Mouse (Mus musculus): Measurements from ENCODE around the gene Psmb6. TPM values are rescaled to one million over a fixed set of nuclear protein-coding genes. Genes with fewer than 3 reads are reported as not detected.

Gene Psmb6
- 559 and 574 TPM in 2 replicates for polyA plus RNA-seq (2021; fragmentation: Nextera tagmentation)
- long read RNA-seq, experiment 1, transcript Psmb6-201 (6 exons, 798 nt) = major isoform, 159 of 175 reads
- long read RNA-seq, experiment 1, partial matches to known transcripts = 1 of 175 reads
- long read RNA-seq, experiment 1, other reads (novel, unspliced or antisense) = 12 of 175 reads
- long read RNA-seq, experiment 2, transcript Psmb6-201 (6 exons, 798 nt) = major isoform, 388 of 434 reads
- long read RNA-seq, experiment 2, transcript Psmb6-202 (2 exons, 674 nt) = minor isoform, 14 of 434 reads
- long read RNA-seq, experiment 2, partial matches to known transcripts = 20 of 434 reads
- long read RNA-seq, experiment 2, other reads (novel, unspliced or antisense) = 12 of 434 reads

DNA sequence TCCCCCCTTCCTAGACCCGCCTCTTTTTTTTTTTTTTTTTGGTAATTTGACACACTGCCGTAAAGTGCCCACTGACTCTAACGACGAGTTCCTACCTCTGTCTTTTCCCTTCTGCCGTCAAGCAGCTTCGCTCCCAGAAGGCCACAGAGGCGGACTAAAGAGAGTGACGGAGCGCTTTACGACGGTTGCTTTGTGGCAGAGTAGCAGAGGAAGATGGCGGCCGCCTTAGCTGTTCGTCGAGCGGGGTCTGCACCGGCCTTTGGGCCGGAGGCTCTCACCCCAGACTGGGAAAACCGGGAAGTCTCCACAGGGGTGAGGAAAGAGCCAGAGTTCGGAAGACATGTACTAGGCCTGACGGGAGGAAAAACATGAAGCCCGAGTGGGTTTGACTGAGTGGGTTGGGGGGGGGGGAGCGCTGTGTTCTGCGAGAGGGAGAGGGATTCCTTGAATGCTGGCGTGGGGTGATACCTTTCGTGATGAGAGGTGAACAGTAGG lies at the start of gene Psmb6:
Gene Psmb6 (plus strand): TSS at position 184 of the 495 bp plus-strand sequence.

GRCm38 (mm10) chr11:70504970-70505369 lies 20.2 kb upstream of the Psmb6 start, which contains the start of gene Tm4sf5:
Gene Tm4sf5 (plus strand): TSS chr11:70505244.

GRCm38 (mm10) chr11:70514288-70514687 lies 10.9 kb upstream of the Psmb6 start, which contains the start of gene Vmo1:
Gene Vmo1 (minus strand): TSS chr11:70514616.

DNA sequence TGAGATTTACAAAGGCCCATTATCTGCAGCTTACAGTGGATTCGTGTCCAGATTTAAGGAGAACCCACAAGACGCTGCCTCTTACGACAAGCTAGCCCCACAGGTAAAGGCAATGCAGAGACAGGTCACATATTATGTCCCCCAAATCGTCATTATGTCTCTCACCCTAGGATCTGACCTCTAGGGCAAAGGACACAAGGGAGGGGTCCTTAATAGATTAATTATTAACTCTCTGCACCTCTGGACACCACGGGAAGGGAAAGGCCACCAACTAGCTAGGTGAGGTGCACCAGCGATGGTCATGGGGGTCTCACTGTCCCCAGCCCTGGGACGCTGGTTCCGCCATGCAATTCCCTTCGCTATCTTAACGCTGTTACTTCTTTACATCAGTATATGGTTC lies 6.2 kb upstream of the Psmb6 start, which contains the start of gene Gltpd2:
Gene Gltpd2 (plus strand): TSS at position 274 of the 400 bp plus-strand sequence.

DNA sequence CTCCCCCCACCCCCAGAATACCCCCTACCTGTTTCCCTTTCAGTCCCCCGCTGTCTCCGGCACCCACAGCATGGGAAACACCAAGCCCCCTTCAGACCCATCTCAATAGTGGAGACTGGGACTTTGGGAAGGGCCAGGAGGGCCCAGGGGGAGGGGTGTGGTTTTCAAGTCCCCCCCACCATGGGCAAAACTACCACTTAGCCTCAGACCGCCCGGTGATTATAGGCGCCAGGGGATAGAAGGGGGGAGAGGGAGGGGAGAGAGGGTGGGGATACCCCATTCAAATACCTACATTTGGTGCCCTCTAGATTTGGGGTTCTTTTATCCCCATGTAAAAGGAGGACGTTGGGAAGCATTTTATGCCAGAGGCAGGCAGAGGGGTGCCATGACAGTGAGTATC lies 7.7 kb downstream of the Psmb6 start, which contains the start of gene Gm40193:
Gene Gm40193 (minus strand): TSS at position 101 of the 400 bp plus-strand sequence.

DNA sequence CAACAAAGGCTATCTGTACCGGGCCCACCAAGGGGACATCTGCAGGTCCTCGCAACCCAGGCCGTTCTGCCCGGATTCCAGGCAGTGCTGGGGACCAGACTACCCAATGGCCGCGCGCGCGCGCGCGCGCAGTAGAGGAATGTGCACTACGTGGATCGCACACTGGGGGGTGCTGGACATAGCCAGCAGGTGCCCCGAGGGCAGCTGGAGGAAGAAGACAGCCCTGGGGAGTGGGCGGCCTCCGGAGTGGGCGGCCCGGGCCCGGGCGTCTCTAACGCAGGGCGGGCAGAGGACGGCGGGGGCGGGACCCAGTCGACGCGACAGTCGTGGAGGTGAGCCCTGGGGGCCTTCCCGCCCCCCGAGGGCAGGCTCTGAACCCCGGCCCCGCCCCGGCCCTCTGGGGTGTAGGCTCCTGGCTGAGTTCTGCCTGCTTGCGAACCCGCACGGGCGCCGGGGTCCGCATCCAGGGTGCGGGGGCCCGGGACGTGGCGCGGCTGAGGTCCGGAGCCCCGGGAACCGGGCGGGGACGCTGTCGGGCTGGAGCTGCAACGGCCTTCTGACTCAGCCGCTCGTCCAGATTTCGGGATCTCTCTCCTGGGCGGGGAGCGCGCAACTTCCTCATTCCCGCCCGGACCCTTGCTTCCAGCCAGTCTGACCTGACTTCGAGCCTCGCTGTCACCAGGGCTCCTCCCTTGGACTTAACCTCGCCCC lies 14.9 kb downstream of the Psmb6 start, which contains the start of gene Pld2:
Gene Pld2 (plus strand): TSS at position 188 of the 711 bp plus-strand sequence.

DNA sequence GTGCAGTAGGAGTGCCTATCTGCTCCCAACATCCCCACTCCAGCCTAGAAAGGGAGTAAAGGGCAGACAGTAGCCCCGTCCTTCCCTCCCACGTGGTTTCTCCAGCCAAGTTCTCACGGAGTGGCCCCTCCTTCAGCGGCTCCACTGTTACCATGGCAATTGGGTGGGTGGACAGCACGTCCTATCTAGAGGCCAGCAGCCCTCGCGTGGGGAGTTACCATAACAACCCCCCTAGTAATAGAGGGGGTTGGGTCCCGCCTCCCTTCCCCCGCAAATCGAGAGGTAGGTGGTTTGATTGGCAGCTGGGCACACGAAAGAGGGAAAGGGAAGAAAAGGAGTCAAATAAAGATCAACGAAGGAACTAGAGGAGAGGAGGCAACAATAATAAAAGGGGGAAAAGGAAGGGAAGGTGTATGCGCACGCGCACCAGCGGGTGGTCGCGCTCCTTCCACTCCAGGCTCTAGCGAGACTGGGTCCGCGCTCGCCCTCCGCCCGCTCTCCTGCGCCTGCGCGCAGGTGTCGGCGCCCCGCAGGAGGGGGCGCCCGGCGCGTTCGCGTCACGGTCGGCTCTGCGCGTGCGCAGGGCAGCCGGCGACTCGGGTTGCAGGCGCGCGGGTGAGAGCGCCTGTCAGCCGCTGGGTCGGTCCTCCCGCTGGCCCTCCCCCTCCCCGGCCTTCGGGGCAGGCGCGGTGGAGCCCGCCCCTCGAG lies 37.3 kb downstream of the Psmb6 start, which contains the start of gene Mink1:
Gene Mink1 (plus strand): TSS at position 595 of the 708 bp plus-strand sequence.

Other genes with a start within 250 kb of the Psmb6 start
- 0.14 and 0.26 TPM in 2 replicates for gene Alox12e, start 202.7 kb upstream of the Psmb6 start, polyA plus RNA-seq (2021; fragmentation: Nextera tagmentation)
- gene Alox15, start 173.3 kb upstream of the Psmb6 start, polyA plus RNA-seq (2021; fragmentation: Nextera tagmentation) = not detected in 2 replicates
- 4.6 and 12.1 TPM in 2 replicates for gene Pelp1, start 115.3 kb upstream of the Psmb6 start, polyA plus RNA-seq (2021; fragmentation: Nextera tagmentation)
- 4.4 and 10.5 TPM in 2 replicates for gene Arrb2, start 92.7 kb upstream of the Psmb6 start, polyA plus RNA-seq (2021; fragmentation: Nextera tagmentation)
- 17.4 and 19.0 TPM in 2 replicates for gene Med11, start 73.4 kb upstream of the Psmb6 start, polyA plus RNA-seq (2021; fragmentation: Nextera tagmentation)
- 0.15 TPM in 1 of 2 replicates, not detected in the other for gene Zmynd15, start 65.9 kb upstream of the Psmb6 start, polyA plus RNA-seq (2021; fragmentation: Nextera tagmentation)
- 2.2 and 3.3 TPM in 2 replicates for gene Cxcl16, start 65.4 kb upstream of the Psmb6 start, polyA plus RNA-seq (2021; fragmentation: Nextera tagmentation)
- 0.38 and 0.93 TPM in 2 replicates for gene Tm4sf5, start 20.1 kb upstream of the Psmb6 start, polyA plus RNA-seq (2021; fragmentation: Nextera tagmentation)
- gene Vmo1, start 10.8 kb upstream of the Psmb6 start, polyA plus RNA-seq (2021; fragmentation: Nextera tagmentation) = 0.33 and 0.36 TPM in 2 replicates
- 0.38 TPM in 1 of 2 replicates, not detected in the other for gene Gltpd2, start 6.2 kb upstream of the Psmb6 start, polyA plus RNA-seq (2021; fragmentation: Nextera tagmentation)
- gene Gm40193, start 7.6 kb downstream of the Psmb6 start, polyA plus RNA-seq (2021; fragmentation: Nextera tagmentation) = not detected in 2 replicates
- 5.1 and 8.5 TPM in 2 replicates for gene Pld2, start 14.7 kb downstream of the Psmb6 start, polyA plus RNA-seq (2021; fragmentation: Nextera tagmentation)
- gene Mink1, start 37.5 kb downstream of the Psmb6 start, polyA plus RNA-seq (2021; fragmentation: Nextera tagmentation) = 16.0 and 79.5 TPM in 2 replicates
- not detected in 2 replicates for gene 4930544D05Rik, start 90.5 kb downstream of the Psmb6 start, polyA plus RNA-seq (2021; fragmentation: Nextera tagmentation)
- 0.31 TPM in 1 of 2 replicates, not detected in the other for gene Chrne, start 93.8 kb downstream of the Psmb6 start, polyA plus RNA-seq (2021; fragmentation: Nextera tagmentation)
- 0.10 TPM in 2 replicates for gene Gp1ba, start 113.8 kb downstream of the Psmb6 start, polyA plus RNA-seq (2021; fragmentation: Nextera tagmentation)
- gene Rnf167, start 121.9 kb downstream of the Psmb6 start, polyA plus RNA-seq (2021; fragmentation: Nextera tagmentation) = 81.8 and 93.4 TPM in 2 replicates
- gene Slc25a11, start 122.1 kb downstream of the Psmb6 start, polyA plus RNA-seq (2021; fragmentation: Nextera tagmentation) = 175 and 205 TPM in 2 replicates
- 296 and 431 TPM in 2 replicates for gene Pfn1, start 129.3 kb downstream of the Psmb6 start, polyA plus RNA-seq (2021; fragmentation: Nextera tagmentation)
- gene Eno3, start 131.8 kb downstream of the Psmb6 start, polyA plus RNA-seq (2021; fragmentation: Nextera tagmentation) = 4.1 and 5.0 TPM in 2 replicates
- gene Spag7, start 144.0 kb downstream of the Psmb6 start, polyA plus RNA-seq (2021; fragmentation: Nextera tagmentation) = 75.7 and 84.4 TPM in 2 replicates
- gene Camta2, start 162.7 kb downstream of the Psmb6 start, polyA plus RNA-seq (2021; fragmentation: Nextera tagmentation) = 53.9 and 107 TPM in 2 replicates
- 3.7 and 3.8 TPM in 2 replicates for gene Inca1, start 174.8 kb downstream of the Psmb6 start, polyA plus RNA-seq (2021; fragmentation: Nextera tagmentation)
- 0.82 and 4.5 TPM in 2 replicates for gene Kif1c, start 175.2 kb downstream of the Psmb6 start, polyA plus RNA-seq (2021; fragmentation: Nextera tagmentation)
- 10.3 and 10.8 TPM in 2 replicates for gene Zfp3, start 238.8 kb downstream of the Psmb6 start, polyA plus RNA-seq (2021; fragmentation: Nextera tagmentation)